Mouse (Mus musculus) ES-E14 (cell line): ENCODE measurements around the gene Gm13697.
"Not testable (repeated sequence)": the region's sequence is repeated elsewhere in the genome, so short reads cannot be mapped to it uniquely, and the experiment has no call there.

Source experiments
- CHD2 ChIP-seq: IDR thresholded peaks from 2 replicates; pipeline ENCODE4 v1.6.1; 2014; ENCODE audit warnings: mild to moderate bottlenecking, low read depth, low read length, inconsistent platforms
- HCFC1 ChIP-seq: IDR thresholded peaks from 2 replicates; pipeline ENCODE4 v1.6.1; 2012; ENCODE audit warnings: low read length, inconsistent platforms, borderline replicate concordance; ENCODE audit not compliant: insufficient read depth
- MAFK ChIP-seq: IDR thresholded peaks from 2 replicates; pipeline ENCODE4 v1.6.1; 2014; ENCODE audit warnings: mild to moderate bottlenecking, low read depth, low read length, inconsistent platforms; ENCODE audit not compliant: insufficient read depth

- not testable (repeated sequence) for TF ChIP-seq CHD2, HCFC1, MAFK
Observed at GRCm38 (mm10) chr2:83978633-83979032, 5.9 kb upstream of the Gm13697 start, which contains the start of gene Gm13694.
